Mouse (Mus musculus): ENCODE measurements at regions not wholly inside any gene's neighbourhood (a gene's known extent, or its start where the extent isn't known, plus 50 kb on each side); places are given as distances from the start of the nearest gene placed in this dataset.

- no peak for DNase-seq (ENCODE audit: low spot score)
- 67% methylated on average over 3 of the region's 3 CpGs for WGBS
- H3K4me1 ChIP-seq (replicated peaks; ENCODE audit: control insufficient read depth, insufficient read depth, low read length): no peaks in the 10 kb centered on the region
- no peaks in the 10 kb centered on the region for H3K36me3 ChIP-seq (replicated peaks; ENCODE audit: control insufficient read depth, insufficient read depth)
- H3K4me3 ChIP-seq (replicated peaks; ENCODE audit: low read length): no peak overlapping the region
- ATAC-seq (ENCODE audit: low FRiP score): no peak
- no peak overlapping the region for H3K4me2 ChIP-seq (replicated peaks)
- no peaks in the 10 kb centered on the region for H3K9me3 ChIP-seq (ENCODE audit: control insufficient read depth, low read length)
- no peak overlapping the region for H3K9ac ChIP-seq
- no peak overlapping the region for H3K27ac ChIP-seq
- H3K27me3 ChIP-seq (ENCODE audit: control insufficient read depth, insufficient read depth, low read length): no peaks in the 10 kb centered on the region
Measured at GRCm38 (mm10) chr7:69599866-69600265, 766.7 kb downstream of the Nr2f2 start.

GRCm38 (mm10) chr7:69585716-69586115 is 780.8 kb downstream of the Nr2f2 start:
- WGBS: 40% methylated on average over 6 of the region's 6 CpGs
- Histone ChIP-seq H3K27me3 (ENCODE audit: control insufficient read depth, insufficient read depth, low read length) (peaks cover 11% of the 10 kb centered on the region), H3K36me3 (replicated peaks; ENCODE audit: control insufficient read depth, insufficient read depth) (no peaks in the 10 kb centered on the region), H3K4me3 (replicated peaks; ENCODE audit: low read length) (no peak overlapping the region), H3K4me1 (replicated peaks; ENCODE audit: control insufficient read depth, insufficient read depth, low read length) (0 out of 2 replicates have a peak, but pooled peaks cover 3% of the 10 kb centered on the region), H3K9me3 (ENCODE audit: control insufficient read depth, low read length) (no peaks in the 10 kb centered on the region), H3K9ac (no peak overlapping the region), H3K4me2 (replicated peaks) (no peak overlapping the region), H3K27ac (no peak overlapping the region)
- DNase-seq (ENCODE audit: low spot score) (no peak), ATAC-seq (ENCODE audit: low FRiP score) (no peak)

- peaks cover 14% of the 10 kb centered on the region for H3K27me3 ChIP-seq (ENCODE audit: control insufficient read depth, insufficient read depth, low read length)
- H3K9ac ChIP-seq: no peak overlapping the region
- DNase-seq (ENCODE audit: low spot score) (no peak), ATAC-seq (ENCODE audit: low FRiP score) (no peak)
- H3K27ac ChIP-seq: no peak overlapping the region
- H3K4me3 ChIP-seq (replicated peaks; ENCODE audit: low read length): no peak overlapping the region
- no peaks in the 10 kb centered on the region for H3K36me3 ChIP-seq (replicated peaks; ENCODE audit: control insufficient read depth, insufficient read depth)
- WGBS: 73% methylated on average over 4 of the region's 4 CpGs
- no peak overlapping the region for H3K4me2 ChIP-seq (replicated peaks)
- 0 out of 2 replicates have a peak, but pooled peaks cover 3% of the 10 kb centered on the region for H3K4me1 ChIP-seq (replicated peaks; ENCODE audit: control insufficient read depth, insufficient read depth, low read length)
- H3K9me3 ChIP-seq (ENCODE audit: control insufficient read depth, low read length): no peaks in the 10 kb centered on the region
Measured at GRCm38 (mm10) chr7:69585131-69585530, 781.4 kb downstream of the Nr2f2 start.

- H3K9ac ChIP-seq: no peak overlapping the region
- ATAC-seq (ENCODE audit: low FRiP score): no peak
- 74% methylated on average over 2 of the region's 2 CpGs for WGBS
Measured at GRCm38 (mm10) chr7:69584516-69584915, 782.0 kb downstream of the Nr2f2 start.

GRCm38 (mm10) chr7:69583901-69584300 is 782.6 kb downstream of the Nr2f2 start:
- ATAC-seq (ENCODE audit: low FRiP score): no peak
- WGBS: 39% methylated on average over 1 of the region's 1 CpGs
- 0 out of 2 replicates have a peak, but pooled peaks cover 10% of the 10 kb centered on the region for H3K4me1 ChIP-seq (replicated peaks; ENCODE audit: control insufficient read depth, insufficient read depth, low read length)

More at GRCm38 (mm10) chr7:69584516-69584915, 782.0 kb downstream of the Nr2f2 start:
- Histone ChIP-seq H3K9me3 (ENCODE audit: control insufficient read depth, low read length) (no peaks in the 10 kb centered on the region), H3K4me2 (replicated peaks) (no peak overlapping the region), H3K36me3 (replicated peaks; ENCODE audit: control insufficient read depth, insufficient read depth) (no peaks in the 10 kb centered on the region), H3K27me3 (ENCODE audit: control insufficient read depth, insufficient read depth, low read length) (peaks cover 19% of the 10 kb centered on the region), H3K4me3 (replicated peaks; ENCODE audit: low read length) (no peak overlapping the region), H3K4me1 (replicated peaks; ENCODE audit: control insufficient read depth, insufficient read depth, low read length) (0 out of 2 replicates have a peak, but pooled peaks cover 5% of the 10 kb centered on the region), H3K27ac (no peak overlapping the region)
- no peak for DNase-seq (ENCODE audit: low spot score)

GRCm38 (mm10) chr7:69581668-69582067 is 784.9 kb downstream of the Nr2f2 start:
- Histone ChIP-seq H3K4me2 (replicated peaks) (no peak overlapping the region), H3K4me1 (replicated peaks; ENCODE audit: control insufficient read depth, insufficient read depth, low read length) (0 out of 2 replicates have a peak, but pooled peaks cover 10% of the 10 kb centered on the region), H3K9ac (no peak overlapping the region), H3K27me3 (ENCODE audit: control insufficient read depth, insufficient read depth, low read length) (peaks cover 37% of the 10 kb centered on the region), H3K9me3 (ENCODE audit: control insufficient read depth, low read length) (no peaks in the 10 kb centered on the region), H3K27ac (no peak overlapping the region), H3K4me3 (replicated peaks; ENCODE audit: low read length) (no peak overlapping the region), H3K36me3 (replicated peaks; ENCODE audit: control insufficient read depth, insufficient read depth) (no peaks in the 10 kb centered on the region)
- WGBS: 25% methylated on average over 6 of the region's 6 CpGs
- DNase-seq (ENCODE audit: low spot score) (no peak), ATAC-seq (ENCODE audit: low FRiP score) (no peak)

More at GRCm38 (mm10) chr7:69583901-69584300, 782.6 kb downstream of the Nr2f2 start:
- Histone ChIP-seq H3K27me3 (ENCODE audit: control insufficient read depth, insufficient read depth, low read length) (peaks cover 25% of the 10 kb centered on the region), H3K36me3 (replicated peaks; ENCODE audit: control insufficient read depth, insufficient read depth) (no peaks in the 10 kb centered on the region), H3K27ac (no peak overlapping the region), H3K9me3 (ENCODE audit: control insufficient read depth, low read length) (no peaks in the 10 kb centered on the region), H3K9ac (no peak overlapping the region), H3K4me2 (replicated peaks) (no peak overlapping the region), H3K4me3 (replicated peaks; ENCODE audit: low read length) (no peak overlapping the region)
- DNase-seq (ENCODE audit: low spot score): no peak

GRCm38 (mm10) chr7:69578958-69579810 is 787.4 kb downstream of the Nr2f2 start:
- H3K4me2 ChIP-seq (replicated peaks): no peak overlapping the region
- H3K36me3 ChIP-seq (replicated peaks; ENCODE audit: control insufficient read depth, insufficient read depth): no peaks in the 10 kb centered on the region
- no peak for ATAC-seq (ENCODE audit: low FRiP score)
- no peaks in the 10 kb centered on the region for H3K9me3 ChIP-seq (ENCODE audit: control insufficient read depth, low read length)
- H3K9ac ChIP-seq: no peak overlapping the region
- no peak for DNase-seq (ENCODE audit: low spot score)
- no peak overlapping the region for H3K4me3 ChIP-seq (replicated peaks; ENCODE audit: low read length)
- H3K27me3 ChIP-seq (ENCODE audit: control insufficient read depth, insufficient read depth, low read length): peaks cover 42% of the 10 kb centered on the region
- H3K4me1 ChIP-seq (replicated peaks; ENCODE audit: control insufficient read depth, insufficient read depth, low read length): 0 out of 2 replicates have a peak, but pooled peaks cover 7% of the 10 kb centered on the region
- WGBS: 11% methylated on average over 18 of the region's 18 CpGs
- no peak overlapping the region; the same call in 1 of the 2 replicates for H3K27ac ChIP-seq

GRCm38 (mm10) chr7:69577754-69578153 is 788.8 kb downstream of the Nr2f2 start:
- Histone ChIP-seq H3K4me3 (replicated peaks; ENCODE audit: low read length) (no peak overlapping the region), H3K9me3 (ENCODE audit: control insufficient read depth, low read length) (no peaks in the 10 kb centered on the region), H3K4me1 (replicated peaks; ENCODE audit: control insufficient read depth, insufficient read depth, low read length) (0 out of 2 replicates have a peak, but pooled peaks cover 10% of the 10 kb centered on the region), H3K27ac (no peak overlapping the region), H3K36me3 (replicated peaks; ENCODE audit: control insufficient read depth, insufficient read depth) (no peaks in the 10 kb centered on the region), H3K4me2 (replicated peaks) (no peak overlapping the region), H3K9ac (no peak overlapping the region), H3K27me3 (ENCODE audit: control insufficient read depth, insufficient read depth, low read length) (peaks cover 42% of the 10 kb centered on the region)
- WGBS: 69% methylated on average over 6 of the region's 6 CpGs
- ATAC-seq (ENCODE audit: low FRiP score) (no peak), DNase-seq (ENCODE audit: low spot score) (no peak)

- no peak for DNase-seq (ENCODE audit: low spot score)
- H3K9ac ChIP-seq: no peak overlapping the region
- H3K4me1 ChIP-seq (replicated peaks; ENCODE audit: control insufficient read depth, insufficient read depth, low read length): 0 out of 2 replicates have a peak, but pooled peaks cover 10% of the 10 kb centered on the region
- H3K27ac ChIP-seq: no peak overlapping the region
- 92% methylated on average over 6 of the region's 6 CpGs for WGBS
- H3K27me3 ChIP-seq (ENCODE audit: control insufficient read depth, insufficient read depth, low read length): peaks cover 40% of the 10 kb centered on the region
- no peak for ATAC-seq (ENCODE audit: low FRiP score)
- no peaks in the 10 kb centered on the region for H3K36me3 ChIP-seq (replicated peaks; ENCODE audit: control insufficient read depth, insufficient read depth)
- H3K9me3 ChIP-seq (ENCODE audit: control insufficient read depth, low read length): no peaks in the 10 kb centered on the region
- no peak overlapping the region for H3K4me3 ChIP-seq (replicated peaks; ENCODE audit: low read length)
- no peak overlapping the region for H3K4me2 ChIP-seq (replicated peaks)
Measured at GRCm38 (mm10) chr7:69576596-69576995, 789.9 kb downstream of the Nr2f2 start.

Measured in hindbrain, embryonic 14.5 days (tissue).